Mouse (Mus musculus) erythroblast, embryonic 14.5 days (primary cell): ENCODE results near the gene Cish.

Experiments
- GATA1 ChIP-seq: IDR thresholded peaks from 2 replicates; pipeline ENCODE4 v1.6.1; 2012; ENCODE audit warnings: low read length, inconsistent platforms, mixed read lengths
- TAL1 ChIP-seq: IDR thresholded peaks from 3 replicates; pipeline ENCODE4 v1.6.1; 2012; ENCODE audit warnings: low read length, inconsistent platforms, mixed read lengths

- TF ChIP-seq GATA1 (no peak), TAL1 (no peak)
Observed at GRCm38 (mm10) chr9:107252164-107252563, 43.7 kb upstream of the Cish start.
